Mouse (Mus musculus) MEL (cell line): ENCODE results near the gene Zfp473. TPM values are rescaled to one million over a fixed set of nuclear protein-coding genes. Genes with fewer than 3 reads are reported as not detected.

Experiments used
- DNase-seq: peaks from one replicate; pipeline ENCODE4 v3.0.0; 2011; ENCODE audit warnings: low read depth, low spot score
- H3K27ac ChIP-seq: 2 replicates; pipeline ENCODE4 v1.5.1; 2012; ENCODE audit warnings: low read depth, mild to moderate bottlenecking, control low read depth, low read length, moderate library complexity; ENCODE audit not compliant: control insufficient read depth
- H3K27me3 ChIP-seq, 2 experiments: fragments of 150-350 bp in 1 of 2; sonication (generic) in 1 of 2; 2 replicates each; pipeline ENCODE4 v1.6.1; 2012; ENCODE audit warnings: low read length in 2 of 2, mild to moderate bottlenecking in 2 of 2, improper control_type of control experiment in 1 of 2, moderate library complexity in 1 of 2; ENCODE audit not compliant: insufficient read depth in 2 of 2, control insufficient read depth in 1 of 2
- H3K36me3 ChIP-seq, 2 experiments: 2 replicates each; pipeline ENCODE4 v1.6.1; 2012 to 2014; ENCODE audit warnings: low read length in 2 of 2, improper control_type of control experiment in 1 of 2, inconsistent platforms in 1 of 2, mild to moderate bottlenecking in 1 of 2; ENCODE audit not compliant: insufficient read depth in 2 of 2, control insufficient read depth in 1 of 2
- H3K4me1 ChIP-seq, 2 experiments: fragments of 150-350 bp in 1 of 2; sonication (generic) in 1 of 2; 2 replicates each; pipeline ENCODE4 v1.6.1; 2012; ENCODE audit warnings: low read length in 2 of 2, improper control_type of control experiment in 1 of 2, mild to moderate bottlenecking in 1 of 2; ENCODE audit not compliant: insufficient read depth in 2 of 2, control insufficient read depth in 1 of 2
- H3K4me3 ChIP-seq, 2 experiments: fragments of 150-350 bp in 1 of 2; sonication (generic) in 1 of 2; 2 replicates each; pipeline ENCODE4 v1.5.1; 2012; ENCODE audit warnings: low read depth in 2 of 2, low read length in 2 of 2, mild to moderate bottlenecking in 2 of 2, moderate library complexity in 2 of 2, control low read depth in 1 of 2, improper control_type of control experiment in 1 of 2; ENCODE audit not compliant: control insufficient read depth in 1 of 2, insufficient read depth in 1 of 2
- H3K79me2 ChIP-seq: 2 replicates; pipeline ENCODE4 v1.6.1; 2012; ENCODE audit warnings: mild to moderate bottlenecking, low read length, moderate library complexity; ENCODE audit not compliant: control insufficient read depth, poor library complexity, insufficient read depth
- H3K9ac ChIP-seq: 2 replicates; pipeline ENCODE4 v1.6.1; 2012; ENCODE audit warnings: low read depth, mild to moderate bottlenecking, control low read depth, low read length, moderate library complexity; ENCODE audit not compliant: control insufficient read depth, poor library complexity, severe bottlenecking
- H3K9me3 ChIP-seq: fragments of 150-350 bp; sonication (generic); replicated peaks from 2 replicates; pipeline ENCODE4 v1.6.1; 2012; ENCODE audit warnings: mild to moderate bottlenecking, low read length, improper control_type of control experiment, moderate library complexity; ENCODE audit not compliant: insufficient read depth
- CHD1 ChIP-seq: IDR thresholded peaks from 2 replicates; pipeline ENCODE4 v1.6.1; 2012; ENCODE audit warnings: low read depth, mild to moderate bottlenecking, inconsistent platforms, low read length, improper control_type of control experiment
- CTCF ChIP-seq, 3 experiments: IDR thresholded peaks in 2 of 3; conservative IDR thresholded peaks in 1 of 3; 2 replicates each; pipeline ENCODE4 v1.5.1; 2011 to 2012; ENCODE audit warnings: low read length in 3 of 3, low read depth in 2 of 3, mild to moderate bottlenecking in 2 of 3, improper control_type of control experiment in 1 of 3, inconsistent platforms in 1 of 3, mixed read lengths in 1 of 3, moderate library complexity in 1 of 3; ENCODE audit not compliant: control insufficient read depth in 1 of 3, insufficient read depth in 1 of 3, poor library complexity in 1 of 3, severe bottlenecking in 1 of 3
- EP300 ChIP-seq, 2 experiments: IDR thresholded peaks; 2 replicates each; pipeline ENCODE4 v1.6.1; 2011; ENCODE audit warnings: improper control_type of control experiment in 2 of 2, low read length in 2 of 2, low read depth in 1 of 2, mild to moderate bottlenecking in 1 of 2
- ETS1 ChIP-seq: IDR thresholded peaks from 2 replicates; pipeline ENCODE4 v1.6.1; 2012; ENCODE audit warnings: low read depth, mild to moderate bottlenecking, inconsistent platforms, low read length, improper control_type of control experiment, moderate library complexity
- GABPA ChIP-seq: IDR thresholded peaks from 2 replicates; pipeline ENCODE4 v1.6.1; 2012; ENCODE audit warnings: low read depth, mild to moderate bottlenecking, inconsistent platforms, low read length, improper control_type of control experiment, moderate library complexity
- GATA1 ChIP-seq: IDR thresholded peaks from 2 replicates; pipeline ENCODE4 v1.6.1; 2011; ENCODE audit warnings: low read depth, low read length, improper control_type of control experiment
- JUND ChIP-seq: IDR thresholded peaks from 2 replicates; pipeline ENCODE4 v1.6.1; 2011; ENCODE audit warnings: low read depth, mild to moderate bottlenecking, improper control_type of control experiment, low read length
- KAT2A ChIP-seq: conservative IDR thresholded peaks from 2 replicates; pipeline ENCODE4 v1.6.1; 2012; ENCODE audit warnings: low read depth, low read length, improper control_type of control experiment, inconsistent platforms
- MAFK ChIP-seq: IDR thresholded peaks from 2 replicates; pipeline ENCODE4 v1.6.1; 2011; ENCODE audit warnings: low read depth, mild to moderate bottlenecking, low read length, improper control_type of control experiment, borderline replicate concordance
- MAX ChIP-seq: IDR thresholded peaks from 2 replicates; pipeline ENCODE4 v1.6.1; 2011; ENCODE audit warnings: low read length, improper control_type of control experiment
- MEF2A ChIP-seq: IDR thresholded peaks from 2 replicates; pipeline ENCODE4 v1.6.1; 2014; ENCODE audit warnings: low read depth, mild to moderate bottlenecking, inconsistent platforms, low read length, improper control_type of control experiment; ENCODE audit not compliant: poor library complexity, insufficient replicate concordance, severe bottlenecking; ENCODE audit errors: extremely low read depth
- MXI1 ChIP-seq: IDR thresholded peaks from 2 replicates; pipeline ENCODE4 v1.6.1; 2011; ENCODE audit warnings: mild to moderate bottlenecking, low read depth, low read length, improper control_type of control experiment
- MYC ChIP-seq: IDR thresholded peaks from 2 replicates; pipeline ENCODE4 v1.6.1; 2011; ENCODE audit warnings: low read depth, mild to moderate bottlenecking, low read length, improper control_type of control experiment, moderate library complexity
- NELFE ChIP-seq: IDR thresholded peaks from 2 replicates; pipeline ENCODE4 v1.6.1; 2011; ENCODE audit warnings: low read depth, low read length, improper control_type of control experiment
- NRF1 ChIP-seq: IDR thresholded peaks from 2 replicates; pipeline ENCODE4 v1.6.1; 2014; ENCODE audit warnings: low read depth, mild to moderate bottlenecking, inconsistent platforms, low read length, improper control_type of control experiment, moderate library complexity; ENCODE audit not compliant: poor library complexity, insufficient read depth, severe bottlenecking
- POLR2A ChIP-seq, 2 experiments: IDR thresholded peaks; 2 replicates each; pipeline ENCODE4 v1.6.1; 2011 to 2012; ENCODE audit warnings: low read length in 2 of 2, mild to moderate bottlenecking in 2 of 2, control low read depth in 1 of 2, improper control_type of control experiment in 1 of 2, low read depth in 1 of 2, moderate library complexity in 1 of 2; ENCODE audit not compliant: control insufficient read depth in 1 of 2, insufficient read depth in 1 of 2, poor library complexity in 1 of 2
- POLR2AphosphoS2 ChIP-seq: IDR thresholded peaks from 2 replicates; pipeline ENCODE4 v1.6.1; 2011; ENCODE audit warnings: low read length, improper control_type of control experiment
- POLR2AphosphoS5 ChIP-seq: IDR thresholded peaks from 2 replicates; pipeline ENCODE4 v1.6.1; 2012; ENCODE audit warnings: low read depth, borderline replicate concordance, mild to moderate bottlenecking, inconsistent platforms, low read length, moderate library complexity, mixed read lengths
- SIN3A ChIP-seq: IDR thresholded peaks from 2 replicates; pipeline ENCODE4 v1.6.1; 2012; ENCODE audit warnings: low read length, improper control_type of control experiment, inconsistent platforms
- SMC3 ChIP-seq: IDR thresholded peaks from 2 replicates; pipeline ENCODE4 v1.6.1; 2011; ENCODE audit warnings: low read depth, low read length, improper control_type of control experiment
- TAL1 ChIP-seq: IDR thresholded peaks from 2 replicates; pipeline ENCODE4 v1.6.1; 2012; ENCODE audit warnings: mild to moderate bottlenecking, inconsistent platforms, low read length, moderate library complexity, mixed read lengths
- TBP ChIP-seq: IDR thresholded peaks from 2 replicates; pipeline ENCODE4 v1.8.0; 2011; ENCODE audit warnings: low read depth, low read length, improper control_type of control experiment
- USF2 ChIP-seq, 2 experiments: IDR thresholded peaks; 2 replicates each; pipeline ENCODE4 v1.6.1; 2011 to 2012; ENCODE audit warnings: improper control_type of control experiment in 2 of 2, low read length in 2 of 2, borderline replicate concordance in 1 of 2, inconsistent platforms in 1 of 2, low read depth in 1 of 2, mild to moderate bottlenecking in 1 of 2; ENCODE audit not compliant: insufficient read depth in 1 of 2
- ZC3H11A ChIP-seq: IDR thresholded peaks from 2 replicates; pipeline ENCODE4 v1.6.1; 2012; ENCODE audit warnings: low read depth, mild to moderate bottlenecking, inconsistent platforms, low read length, improper control_type of control experiment
- ZKSCAN1 ChIP-seq: IDR thresholded peaks from 2 replicates; pipeline ENCODE4 v1.6.1; 2012; ENCODE audit warnings: low read depth, mild to moderate bottlenecking, inconsistent platforms, low read length, improper control_type of control experiment, moderate library complexity
- ZMIZ1 ChIP-seq: IDR thresholded peaks from 2 replicates; pipeline ENCODE4 v1.6.1; 2012; ENCODE audit warnings: low read depth, mild to moderate bottlenecking, inconsistent platforms, low read length, improper control_type of control experiment, moderate library complexity
- polyA plus RNA-seq, 2 experiments: library from polyadenylated mRNA; stranded (reverse) in 1 of 2; unstranded in 1 of 2; fragments of >175 nt in 1 of 2; fragments of >200 nt in 1 of 2; gene quantifications; 2 replicates each; pipeline versions ENCODE4 v1.2.1 to v1.2.4; 2012; ENCODE audit warnings: low replicate concordance in 2 of 2, low read depth in 1 of 2; ENCODE audit not compliant: insufficient read length in 2 of 2, insufficient read depth in 1 of 2, missing spikeins in 1 of 2
- total RNA-seq: library from RNA; depleted of rRNA; stranded (reverse); fragments of 300-350 nt; gene quantifications from 2 replicates; pipeline ENCODE4 v1.2.3, GENCODE M21; 2012

The Zfp473 gene
- total and polyA plus RNA-seq, 3 experiments: 0.65 to 0.96 TPM; not detected in 1

DNA sequence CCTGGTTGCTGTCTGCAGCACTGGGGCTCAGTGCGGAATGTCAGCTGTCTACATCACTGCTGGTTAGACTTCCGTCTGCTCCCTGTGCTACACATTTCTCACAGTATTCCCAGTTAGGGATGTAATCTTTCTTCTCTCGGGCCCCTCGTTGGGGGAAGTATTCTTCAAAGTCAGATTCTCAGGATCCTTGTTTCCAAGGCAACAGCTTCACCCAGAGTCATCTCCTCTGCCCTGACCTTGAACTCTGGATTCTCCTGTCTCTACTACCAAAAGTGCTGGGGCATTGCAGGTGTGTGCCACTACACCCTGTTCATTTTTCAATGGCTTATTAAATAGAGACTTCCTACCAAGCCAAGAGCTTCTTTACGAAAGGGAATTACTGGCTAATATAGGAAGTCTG is 23.7 kb downstream of the Zfp473 start:
- no peak for DNase-seq
- TF ChIP-seq TBP (no peak), MAFK (no peak), EP300 (IDR thresholded peaks at IDR 0.05; ENCODE audit: low read depth in 1 of 2, low read length in 2 of 2) (no peak)
- H3K27me3 ChIP-seq: peaks cover 0 to 4% of the 10 kb centered on the region in 2 experiments; a peak in 2 of 4 replicates
- no peaks in the 10 kb centered on the region for H3K4me1 ChIP-seq
- no peaks in the 10 kb centered on the region for H3K36me3 ChIP-seq
- no peaks in the 10 kb centered on the region for H3K9me3 ChIP-seq
- H3K4me3 ChIP-seq: no peak overlapping the region
- no peak overlapping the region for H3K27ac ChIP-seq
- H3K79me2 ChIP-seq: no peaks in the 10 kb centered on the region
- no peak overlapping the region for H3K9ac ChIP-seq

DNA sequence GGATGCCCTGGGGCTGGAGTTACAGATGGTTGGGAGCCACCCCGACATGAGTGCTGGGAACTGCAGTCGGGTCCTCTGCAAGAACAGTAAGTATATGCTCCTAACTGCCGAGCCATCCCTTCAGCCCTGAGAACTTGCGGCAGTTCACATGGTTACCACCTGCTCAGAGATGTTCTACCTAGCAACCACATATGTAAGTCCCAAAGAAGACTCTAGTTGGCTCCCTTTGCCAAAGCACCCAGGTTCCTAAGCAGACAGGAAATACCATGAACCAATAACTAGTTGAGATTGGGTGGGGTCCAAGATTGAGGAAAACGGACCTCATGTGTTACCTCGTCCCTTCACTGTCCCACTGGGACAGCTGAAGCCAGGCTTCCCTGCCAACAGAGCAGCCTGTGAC is 24.5 kb downstream of the Zfp473 start:
- Histone ChIP-seq H3K4me3 (no peak overlapping the region), H3K9me3 (no peaks in the 10 kb centered on the region), H3K9ac (no peak overlapping the region), H3K36me3 (no peaks in the 10 kb centered on the region), H3K4me1 (no peaks in the 10 kb centered on the region), H3K27ac (no peak overlapping the region), H3K27me3 (peaks cover 0 to 4% of the 10 kb centered on the region in 2 experiments; a peak in 2 of 4 replicates), H3K79me2 (no peaks in the 10 kb centered on the region)
- peak; percentile 30 for DNase-seq
- TF ChIP-seq SIN3A (no peak), GATA1 (no peak), MXI1 (no peak), TBP (no peak), ETS1 (no peak), CHD1 (no peak), NELFE (no peak), MYC (no peak)

DNA sequence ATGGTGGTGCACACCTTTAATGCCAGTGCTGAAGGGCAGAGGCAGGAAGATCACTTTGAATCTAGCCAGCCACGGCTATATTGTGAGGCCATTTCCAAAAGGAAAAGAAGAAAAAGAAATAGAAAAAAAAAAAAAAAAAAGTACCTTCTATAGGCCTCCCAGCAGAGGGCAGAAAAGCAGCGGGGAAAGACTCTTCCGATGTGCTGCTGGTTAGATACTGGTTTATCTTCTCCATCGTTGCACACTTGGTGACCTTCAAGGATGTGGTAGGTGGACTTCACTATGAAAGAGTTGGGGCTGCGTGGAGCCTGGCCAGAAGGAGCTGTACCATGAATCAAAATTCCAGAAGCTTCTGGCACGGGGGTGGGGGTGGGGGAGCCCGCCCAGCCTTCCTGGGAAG is 26.5 kb downstream of the Zfp473 start:
- DNase-seq: peak; percentile 25
- H3K9ac ChIP-seq: no peak overlapping the region
- no peaks in the 10 kb centered on the region for H3K9me3 ChIP-seq
- H3K36me3 ChIP-seq: no peaks in the 10 kb centered on the region
- no peaks in the 10 kb centered on the region for H3K4me1 ChIP-seq
- H3K79me2 ChIP-seq: no peaks in the 10 kb centered on the region
- no peak overlapping the region for H3K27ac ChIP-seq
- H3K4me3 ChIP-seq: no peak overlapping the region
- H3K27me3 ChIP-seq: peaks cover 0 to 4% of the 10 kb centered on the region in 2 experiments; a peak in 2 of 4 replicates
- TF ChIP-seq MEF2A (no peak), JUND (no peak), MYC (no peak), ETS1 (no peak), TAL1 (no peak), SMC3 (peak; percentile 57), ZC3H11A (peak; percentile 53), SIN3A (no peak), USF2 (IDR thresholded peaks at IDR 0.05; ENCODE audit: borderline replicate concordance in 1 of 2, insufficient read depth in 1 of 2, low read depth in 1 of 2, low read length in 2 of 2) (no peak), NRF1 (no peak), POLR2AphosphoS5 (no peak), NELFE (no peak), ZMIZ1 (no peak), ZKSCAN1 (no peak), POLR2AphosphoS2 (no peak), GATA1 (no peak), GABPA (no peak), EP300 (IDR thresholded peaks at IDR 0.05; ENCODE audit: low read depth in 1 of 2, low read length in 2 of 2) (no peak), CHD1 (no peak), MAX (no peak), KAT2A (no peak), CTCF (IDR thresholded peaks at IDR 0.05 in 2 of 3, conservative IDR thresholded peaks at IDR 0.05 in 1 of 3; ENCODE audit: control insufficient read depth in 1 of 3, insufficient read depth in 1 of 3, low read depth in 2 of 3, low read length in 3 of 3, poor library complexity in 1 of 3, severe bottlenecking in 1 of 3) (peak; percentile 34 to 57 (median 41); a peak in 5 of 6 replicates), POLR2A (IDR thresholded peaks at IDR 0.05; ENCODE audit: control insufficient read depth in 1 of 2, insufficient read depth in 1 of 2, low read depth in 1 of 2, low read length in 2 of 2, poor library complexity in 1 of 2) (no peak)
